Mouse (Mus musculus): ENCODE measurements at regions not wholly inside any gene's neighbourhood (a gene's known extent, or its start where the extent isn't known, plus 50 kb on each side); places are given as distances from the start of the nearest gene placed in this dataset.

GRCm38 (mm10) chr11:34153749-34154525 is 54.0 kb downstream of the Foxi1 start:
- no peaks in the 10 kb centered on the region for H3K4me1 ChIP-seq
- H3K36me3 ChIP-seq = no peaks in the 10 kb centered on the region
- no peaks in the 10 kb centered on the region for H3K27me3 ChIP-seq (ENCODE audit: low read depth, poor library complexity, severe bottlenecking)
- no peak overlapping the region for H3K4me3 ChIP-seq
- no peak overlapping the region for H3K27ac ChIP-seq
- DNase-seq (ENCODE audit: low spot score) = no peak
- 88% methylated on average over 5 of the region's 5 CpGs for WGBS
- H3K9me3 ChIP-seq (replicated peaks) = no peaks in the 10 kb centered on the region

- peak; percentile 76 for DNase-seq (ENCODE audit: low spot score)
- WGBS = 31% methylated on average over 5 of the region's 5 CpGs
- no peak overlapping the region for H3K4me3 ChIP-seq
- H3K36me3 ChIP-seq = no peaks in the 10 kb centered on the region
- no peak overlapping the region for H3K27ac ChIP-seq
- H3K9me3 ChIP-seq (replicated peaks) = no peaks in the 10 kb centered on the region
- peaks cover 7% of the 10 kb centered on the region for H3K4me1 ChIP-seq
- H3K27me3 ChIP-seq (ENCODE audit: low read depth, poor library complexity, severe bottlenecking) = no peaks in the 10 kb centered on the region
Observed at GRCm38 (mm10) chr11:34149370-34149976, 51.1 kb upstream of the 4930469K13Rik start.

Measured in limb, embryonic 10.5 days (tissue).